Mouse (Mus musculus) B cell, adult 67 days (primary cell): ENCODE measurements around the gene Eef2. TPM values are rescaled to one million over a fixed set of nuclear protein-coding genes. Genes with fewer than 3 reads are reported as not detected.

Experiments used
- total RNA-seq, 2 experiments: library from RNA; stranded (reverse); gene quantifications; 4 replicates each; pipeline ENCODE4 v1.2.4; 2023

The Eef2 gene
- total RNA-seq: 1,000 to 10,000 TPM; 1,844 to 1,917 TPM

DNA sequence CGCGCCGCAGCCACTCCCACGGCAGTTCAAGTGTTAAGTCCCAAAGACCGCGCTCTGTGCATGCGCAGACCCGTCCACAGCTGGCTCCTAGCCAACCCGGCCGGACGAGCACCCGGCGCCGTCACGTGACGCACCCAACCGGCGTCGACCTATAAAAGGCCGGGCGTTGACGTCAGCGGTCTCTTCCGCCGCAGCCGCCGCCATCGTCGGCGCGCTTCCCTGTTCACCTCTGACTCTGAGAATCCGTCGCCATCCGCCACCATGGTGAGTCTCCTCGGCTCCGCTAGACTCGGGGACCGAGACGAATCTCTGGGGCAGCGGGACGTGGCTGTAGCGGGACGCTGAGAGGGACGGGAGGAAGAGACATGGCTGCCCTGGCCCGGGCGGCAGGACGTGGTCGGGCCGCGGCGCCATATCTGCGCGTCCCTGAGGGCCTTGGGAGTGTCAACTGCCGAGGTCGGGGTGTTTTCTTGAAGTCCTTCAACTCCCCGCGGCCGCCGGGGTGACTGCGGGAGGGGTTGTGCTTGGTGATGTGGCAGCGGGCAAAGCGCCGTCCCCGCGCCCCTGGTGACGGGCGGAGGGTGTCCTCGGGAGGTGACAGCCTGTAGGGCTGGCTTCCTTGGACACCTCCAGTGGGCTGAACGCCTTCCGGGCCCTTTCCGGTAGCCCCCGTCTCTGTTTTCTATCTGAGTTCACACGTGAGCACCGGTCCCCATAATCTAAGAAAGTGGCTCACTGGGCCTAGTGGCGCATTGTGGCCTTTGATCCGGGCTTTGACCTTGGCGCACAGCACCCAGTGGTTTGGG lies at the start of gene Eef2:
TSS of gene Eef2 (plus strand) at position 166 of the 806 bp plus-strand sequence.

DNA sequence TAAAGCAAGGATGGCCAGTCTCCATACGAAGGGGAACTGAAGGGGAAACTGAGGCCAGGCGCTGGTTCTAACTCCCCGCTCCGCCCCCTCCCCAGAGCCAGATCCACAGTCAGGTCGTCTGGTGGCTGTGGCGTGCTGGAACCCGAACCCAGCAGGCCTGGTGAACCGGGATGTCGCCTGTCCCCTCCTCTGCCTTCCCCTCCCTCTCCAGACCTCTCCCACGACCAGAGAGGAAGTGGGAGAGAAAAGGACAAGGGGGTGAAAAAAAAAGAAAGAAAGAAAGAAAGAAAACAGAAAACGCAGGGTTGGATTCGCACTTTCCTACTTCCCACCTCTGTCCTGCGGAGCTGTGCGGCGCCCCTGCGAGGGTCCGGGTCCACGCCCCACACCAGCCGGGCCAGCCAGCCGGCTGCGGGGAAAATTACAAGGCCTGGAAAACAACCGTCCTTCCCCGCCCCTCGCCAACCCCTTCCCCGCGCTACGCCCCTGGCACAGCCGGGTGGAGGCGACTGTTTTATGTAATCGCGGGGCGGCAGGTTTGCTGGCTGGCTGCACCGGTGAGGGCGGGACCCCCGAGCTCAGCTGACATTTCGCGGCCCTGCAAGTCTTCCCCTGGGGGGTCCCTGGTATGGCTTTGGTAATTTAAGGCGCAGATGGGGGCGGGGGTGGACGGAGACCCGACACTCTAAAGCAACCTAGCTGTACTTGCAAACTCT lies 41.3 kb upstream of the Eef2 start, which contains the start of gene Zbtb7a:
TSS of gene Zbtb7a (plus strand) at position 255 of the 716 bp plus-strand sequence.

DNA sequence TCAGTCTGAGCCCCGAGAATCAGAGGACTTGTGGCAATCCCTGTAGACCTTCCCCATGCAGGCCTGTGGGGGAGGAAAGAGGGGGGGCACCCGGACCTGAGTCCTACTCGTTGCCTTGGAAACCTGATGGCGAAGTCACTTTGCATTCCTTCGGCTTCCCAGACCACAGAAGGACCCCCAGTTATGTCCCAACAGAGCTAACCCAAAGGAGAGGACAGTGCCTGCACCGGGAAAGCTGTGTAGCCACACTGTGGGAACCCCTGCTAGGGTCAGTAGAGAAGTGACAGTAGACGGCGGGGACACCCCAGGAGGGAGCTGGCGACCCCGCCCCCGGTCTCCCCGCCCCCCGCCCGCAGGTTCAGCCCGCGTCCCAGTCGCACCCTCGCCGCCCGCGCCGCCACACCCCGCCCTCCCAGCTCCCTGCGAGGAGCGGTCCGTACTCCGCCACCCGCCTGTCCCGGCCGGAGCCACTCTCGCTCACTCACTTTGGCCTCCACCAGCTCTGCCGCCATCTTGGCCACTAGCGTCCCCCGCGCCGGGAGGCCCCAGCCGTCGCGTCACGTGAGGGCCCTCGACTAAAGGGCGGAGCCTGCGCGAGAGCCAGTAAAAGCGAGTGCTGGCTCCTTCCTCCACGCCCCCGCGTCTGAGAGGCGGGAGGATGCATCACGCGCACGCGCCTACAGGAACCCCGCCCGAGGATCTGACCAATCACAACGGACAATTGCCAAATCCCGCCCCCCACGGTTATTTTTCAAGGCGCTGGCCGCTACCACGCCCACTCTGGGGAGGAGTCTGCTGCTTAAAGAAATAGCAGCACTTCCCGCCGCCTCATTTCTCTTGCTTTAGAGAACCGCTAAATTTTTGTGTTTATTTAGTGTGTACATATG lies 9.0 kb upstream of the Eef2 start, which contains the start of gene Pias4:
TSS of gene Pias4 (minus strand) at position 724 of the 887 bp plus-strand sequence.

DNA sequence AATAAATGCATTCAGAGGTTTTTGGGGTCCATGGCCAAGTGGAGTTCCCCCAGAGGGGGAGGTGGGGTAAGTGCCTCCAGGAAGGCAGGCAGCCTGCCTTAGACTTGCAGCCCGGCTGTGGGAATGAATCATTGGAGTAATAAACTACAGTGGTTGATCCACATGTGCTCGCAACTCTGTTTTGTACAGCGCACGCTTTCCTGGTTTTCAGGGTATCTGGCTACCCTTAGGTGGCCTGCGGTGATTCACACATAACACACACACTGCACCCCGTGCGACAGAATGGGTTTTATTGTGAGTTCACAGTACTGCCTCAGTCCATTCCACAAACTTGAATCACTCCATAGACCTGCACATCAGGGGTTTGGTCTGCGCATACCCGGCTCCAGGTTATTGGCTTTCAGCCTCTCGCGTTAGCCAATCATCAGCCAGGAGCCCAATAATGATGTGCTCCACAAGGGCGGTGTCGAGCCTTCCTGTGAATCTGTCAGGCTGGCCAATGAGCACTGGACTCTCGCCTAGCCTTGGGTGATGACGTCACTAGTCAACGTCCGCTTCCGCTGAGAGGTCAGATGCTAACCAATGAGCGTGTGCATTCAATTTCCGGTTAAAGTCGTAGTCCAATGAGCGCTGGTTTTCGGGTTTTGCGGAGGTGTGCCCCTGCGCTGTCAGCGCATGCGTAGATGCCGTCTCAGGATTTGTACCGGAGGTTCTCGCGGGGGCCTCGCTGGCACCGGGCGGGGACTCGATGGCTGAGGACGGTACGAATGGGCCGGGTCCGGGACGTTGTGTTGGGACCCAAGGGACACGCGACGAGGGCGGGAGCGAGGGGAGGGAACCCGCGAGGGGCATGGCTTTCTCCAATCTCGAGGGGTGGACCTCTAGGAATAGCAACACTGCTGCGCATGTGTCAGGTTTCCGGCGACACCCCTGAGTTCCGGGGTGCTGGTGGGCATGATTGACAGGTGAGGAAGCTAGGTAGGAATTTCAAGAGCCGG lies 6.2 kb downstream of the Eef2 start, which contains the start of gene Dapk3:
TSS of gene Dapk3 (plus strand) at position 670 of the 998 bp plus-strand sequence.

DNA sequence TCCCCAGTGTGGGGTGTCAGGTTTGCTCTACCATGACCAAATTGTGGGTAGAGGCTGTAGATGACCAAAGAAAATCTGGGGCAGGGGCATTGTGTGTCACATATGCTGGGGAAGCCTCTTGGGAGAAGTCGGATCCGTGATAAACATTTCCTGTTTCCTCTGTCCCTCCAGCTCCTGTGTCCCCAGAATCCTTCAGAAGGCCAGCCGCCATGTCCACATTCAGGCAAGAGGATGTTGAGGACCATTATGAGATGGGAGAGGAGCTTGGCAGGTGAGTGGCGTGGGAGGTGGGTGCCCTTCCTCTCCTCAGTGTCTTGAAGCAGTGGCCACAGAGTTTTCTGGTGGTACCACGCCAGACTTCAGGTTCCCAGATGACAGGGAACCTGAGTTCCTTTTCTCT lies 7.4 kb downstream of the Eef2 start, which contains the start of gene 4930442H23Rik:
TSS of gene 4930442H23Rik (minus strand) at position 45 of the 400 bp plus-strand sequence.

DNA sequence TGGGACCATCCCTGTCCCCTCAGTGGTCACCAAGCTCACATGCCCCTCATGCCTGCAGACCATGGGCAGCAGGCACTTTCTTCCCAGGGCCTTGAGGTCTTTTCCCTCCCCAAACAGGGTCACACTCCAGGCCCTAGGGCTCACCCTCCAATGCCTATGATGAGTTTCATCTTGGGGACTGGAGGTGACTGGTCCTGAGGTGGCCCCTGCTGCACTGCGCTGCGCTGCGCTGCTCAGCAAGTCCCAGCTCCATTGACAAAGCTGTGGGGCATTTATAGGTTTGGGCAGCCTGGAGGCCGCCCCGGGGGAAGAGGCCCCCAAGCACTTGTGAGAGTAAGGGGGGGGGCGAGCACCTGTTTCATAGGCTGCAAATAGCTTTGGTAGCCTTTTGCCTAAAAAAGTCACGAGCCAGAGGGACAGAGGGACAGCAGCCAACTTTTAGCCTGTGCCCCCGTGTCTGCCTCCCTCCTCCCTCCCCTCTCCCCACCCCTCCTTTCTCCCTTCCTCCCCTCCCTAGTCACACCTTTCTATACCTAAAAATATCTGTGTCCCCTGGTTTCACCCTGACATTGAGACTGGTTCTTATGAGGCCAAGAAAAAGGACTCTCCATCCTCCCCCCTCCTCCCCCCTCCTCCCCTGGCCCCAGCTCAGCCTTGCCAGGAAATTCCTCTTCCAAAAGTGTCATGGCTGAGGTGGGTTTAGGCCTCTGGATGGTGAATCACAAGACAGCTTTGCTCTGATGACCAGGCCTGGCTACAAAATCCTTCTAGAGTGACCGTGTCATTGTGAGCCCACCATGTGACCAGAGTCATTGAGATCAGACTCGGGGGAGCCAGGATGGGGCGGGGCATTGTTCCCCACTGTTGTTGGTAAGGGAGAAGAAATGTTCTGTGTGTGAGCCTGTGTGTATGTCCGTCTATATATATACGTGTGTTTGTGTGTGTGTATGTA lies 25.7 kb downstream of the Eef2 start, which contains the start of gene Nmrk2:
TSS of gene Nmrk2 (minus strand) at position 245 of the 952 bp plus-strand sequence.

DNA sequence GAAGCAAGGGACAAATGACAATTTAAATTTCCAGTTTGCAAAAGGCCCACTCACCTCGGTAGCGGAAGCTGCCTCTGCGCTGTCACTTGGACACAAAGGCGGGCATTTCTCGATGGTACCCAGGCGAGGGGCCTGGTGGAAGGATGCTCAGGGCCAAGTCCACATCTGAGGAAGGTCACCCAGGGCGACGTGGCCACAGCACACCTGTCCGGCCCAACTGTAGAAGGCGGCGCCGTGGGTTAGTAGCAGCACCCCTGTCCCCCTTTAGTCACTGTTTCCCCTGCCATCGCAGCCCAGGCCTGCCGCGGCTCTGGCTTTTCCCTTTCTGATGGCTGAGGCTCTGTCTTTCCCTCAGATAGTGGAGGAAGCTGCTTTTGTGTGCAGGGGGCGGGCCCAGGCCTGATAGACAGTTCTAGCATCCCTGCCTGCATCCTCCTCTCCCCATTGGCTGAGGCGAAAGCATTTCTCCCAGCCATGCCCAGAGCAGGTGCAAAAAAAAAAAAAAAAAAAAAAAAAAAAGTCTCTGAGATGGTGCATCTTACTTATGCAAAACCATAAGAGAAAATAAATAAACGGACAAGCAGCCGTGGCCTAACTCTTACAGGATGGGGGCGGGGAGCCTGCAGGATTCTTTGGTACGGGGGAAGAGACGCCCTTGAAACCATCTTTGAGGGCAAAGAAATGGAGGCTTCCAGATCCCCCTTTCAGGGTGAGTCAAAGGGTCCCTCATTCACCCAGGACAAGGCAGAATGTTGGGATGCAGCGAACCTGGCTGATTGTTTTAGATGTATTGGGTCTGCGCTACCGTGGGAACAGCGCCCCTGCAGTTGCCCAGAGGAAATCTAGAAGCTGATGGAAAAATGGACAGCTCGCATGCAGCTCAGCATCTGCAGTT lies 54.3 kb downstream of the Eef2 start, which contains the start of gene Atcay:
TSS of gene Atcay (minus strand) at position 396 of the 895 bp plus-strand sequence.

Other genes with a start within 250 kb of the Eef2 start
- gene Gadd45b, start 246.6 kb upstream of the Eef2 start, total RNA-seq: 10 to 100 TPM; 32.5 to 39.0 TPM
- gene Gng7, start 161.7 kb upstream of the Eef2 start, total RNA-seq: under 1 TPM; 0.21 to 0.41 TPM
- not detected for gene Diras1, start 151.0 kb upstream of the Eef2 start, total RNA-seq
- gene Slc39a3, start 139.2 kb upstream of the Eef2 start, total RNA-seq: 10 to 100 TPM; 15.6 to 18.9 TPM
- gene Sgta, start 116.5 kb upstream of the Eef2 start, total RNA-seq: 10 to 100 TPM; 57.0 to 65.1 TPM
- gene Thop1, start 106.6 kb upstream of the Eef2 start, total RNA-seq: 10 to 100 TPM; 11.9 to 15.9 TPM
- not detected for gene Creb3l3, start 77.8 kb upstream of the Eef2 start, total RNA-seq
- 100 to 1,000 TPM; 159 to 177 TPM for gene Map2k2, start 70.7 kb upstream of the Eef2 start, total RNA-seq
- gene Zbtb7a, start 41.4 kb upstream of the Eef2 start, total RNA-seq: 100 to 1,000 TPM in 1 of 2 experiments, 10 to 100 TPM in 1; 97.7 to 106 TPM
- 10 to 100 TPM; 70.9 to 76.2 TPM for gene Pias4, start 8.7 kb upstream of the Eef2 start, total RNA-seq
- gene Dapk3, start 6.4 kb downstream of the Eef2 start, total RNA-seq: 10 to 100 TPM; 79.5 to 87.1 TPM
- gene 4930442H23Rik, start 7.2 kb downstream of the Eef2 start, total RNA-seq: not detected
- not detected for gene Nmrk2, start 25.4 kb downstream of the Eef2 start, total RNA-seq
- gene Atcay, start 54.2 kb downstream of the Eef2 start, total RNA-seq: not detected
- gene Zfr2, start 56.5 kb downstream of the Eef2 start, total RNA-seq: 1 to 10 TPM; 3.4 to 4.6 TPM
- 10 to 100 TPM; 24.5 to 29.5 TPM for gene Matk, start 76.3 kb downstream of the Eef2 start, total RNA-seq
- gene Mrpl54, start 90.3 kb downstream of the Eef2 start, total RNA-seq: 100 to 1,000 TPM; 106 to 112 TPM
- 10 to 100 TPM; 32.7 to 50.4 TPM for gene Apba3, start 90.3 kb downstream of the Eef2 start, total RNA-seq
- gene Tjp3, start 115.0 kb downstream of the Eef2 start, total RNA-seq: 10 to 100 TPM; 14.0 to 18.9 TPM
- 100 to 1,000 TPM; 130 to 154 TPM for gene Pip5k1c, start 116.3 kb downstream of the Eef2 start, total RNA-seq
- gene Cactin, start 144.5 kb downstream of the Eef2 start, total RNA-seq: 10 to 100 TPM; 53.3 to 59.3 TPM
- 1 to 10 TPM; 4.6 to 6.0 TPM for gene Tbxa2r, start 152.1 kb downstream of the Eef2 start, total RNA-seq
- gene Gipc3, start 166.6 kb downstream of the Eef2 start, total RNA-seq: under 1 TPM; 0.78 to 0.92 TPM
- gene Hmg20b, start 173.8 kb downstream of the Eef2 start, total RNA-seq: 10 to 100 TPM; 77.8 to 80.1 TPM
- gene Mfsd12, start 180.9 kb downstream of the Eef2 start, total RNA-seq: 10 to 100 TPM; 11.6 to 13.5 TPM
- 10 to 100 TPM in 1 of 2 experiments, 1 to 10 TPM in 1; 7.8 to 11.0 TPM for gene 4930404N11Rik, start 189.2 kb downstream of the Eef2 start, total RNA-seq
- 10 to 100 TPM; 47.9 to 55.7 TPM for gene Fzr1, start 201.9 kb downstream of the Eef2 start, total RNA-seq
- 10 to 100 TPM; 36.0 to 37.0 TPM for gene Dohh, start 207.8 kb downstream of the Eef2 start, total RNA-seq
- gene Gm48551, start 207.8 kb downstream of the Eef2 start, total RNA-seq: 1 to 10 TPM; 1.6 to 4.6 TPM
- gene Gm48552, start 212.4 kb downstream of the Eef2 start, total RNA-seq: 1 to 10 TPM; 4.3 to 5.4 TPM
- 1 to 10 TPM; 5.8 to 9.2 TPM for gene Smim24, start 216.4 kb downstream of the Eef2 start, total RNA-seq